Mouse (Mus musculus) R1 (cell line): ENCODE results near the gene St6galnac5.
"Not testable (repeated sequence)": the region's sequence is repeated elsewhere in the genome, so short reads cannot be mapped to it uniquely, and the experiment has no call there.

ENCODE experiments used
- DNase-seq: peaks from one replicate; pipeline ENCODE4 v3.0.0-alpha.2; 2018; ENCODE audit warnings: low read depth, low spot score

St6galnac5 gene

DNA sequence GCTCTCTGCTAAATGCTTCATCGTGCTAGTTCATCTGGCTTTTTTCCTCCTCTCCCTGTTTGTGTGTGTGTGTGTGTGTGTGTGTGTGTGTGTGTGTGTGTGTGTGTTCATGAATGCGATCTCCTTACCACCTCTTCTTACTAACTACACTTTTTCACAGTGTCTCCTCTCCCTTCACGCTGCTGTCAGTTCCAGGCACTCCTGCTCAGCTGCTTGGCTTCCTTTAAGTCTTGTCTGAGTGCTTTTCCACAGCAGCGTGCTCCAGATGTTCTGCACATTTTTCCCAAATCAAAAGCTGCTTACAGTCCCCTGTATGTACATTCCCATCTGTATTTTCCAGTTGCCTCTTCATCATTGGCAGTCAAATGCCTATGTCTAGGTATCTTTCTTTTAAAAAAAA lies 189.0 kb downstream of the St6galnac5 start:
- DNase-seq: no peak

DNA sequence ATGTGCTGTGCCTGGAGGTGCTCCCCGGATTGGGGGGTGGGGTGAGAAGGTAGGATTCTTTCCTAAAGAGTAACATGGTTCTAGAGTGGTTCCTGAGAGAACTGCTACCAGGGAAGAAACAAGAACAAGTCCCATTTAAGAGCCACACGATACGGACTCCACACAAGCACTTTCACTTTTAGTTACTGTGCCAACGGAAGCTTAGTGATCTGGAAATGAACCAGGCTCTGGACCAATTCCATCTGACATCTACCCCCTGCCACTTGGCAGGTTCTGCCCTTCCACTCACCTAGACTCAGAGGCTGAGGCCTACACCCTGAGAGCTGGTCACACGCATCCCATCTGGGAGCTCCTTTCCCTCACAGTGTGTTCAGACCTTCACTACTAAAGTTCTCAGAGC lies 189.4 kb downstream of the St6galnac5 start:
- no peak for DNase-seq

DNA sequence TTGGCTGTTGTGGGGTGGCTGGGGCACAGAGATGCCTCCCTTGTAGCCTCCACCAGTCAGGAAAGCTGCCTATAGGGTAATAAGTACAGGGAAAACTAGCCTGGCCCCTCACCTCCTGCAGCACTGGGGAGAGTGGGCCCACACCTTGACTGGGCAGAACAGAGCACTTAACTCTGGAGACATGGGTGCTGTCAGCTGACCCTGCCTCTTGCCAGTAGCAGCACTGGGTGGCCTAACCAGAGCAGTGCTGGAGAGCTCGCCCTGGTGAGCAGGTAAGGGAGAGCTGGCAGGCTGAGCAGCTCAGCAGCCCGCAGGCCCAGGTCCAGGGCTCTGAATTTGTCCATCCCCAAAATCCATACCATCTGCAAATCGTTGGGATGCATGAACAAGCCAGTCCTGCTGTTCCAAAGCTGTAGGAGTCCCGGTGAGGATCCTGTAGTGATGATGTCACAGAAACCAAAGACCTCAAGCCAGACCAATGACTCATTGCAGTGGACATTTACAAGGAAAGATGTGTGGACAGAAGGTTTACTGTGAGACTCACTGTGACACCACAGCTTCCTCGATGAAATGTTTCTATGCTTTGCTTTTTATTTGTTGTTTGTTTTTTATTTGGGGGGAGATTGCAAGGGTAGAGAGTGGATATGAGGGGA lies 193.6 kb downstream of the St6galnac5 start:
- not testable (repeated sequence) for DNase-seq

DNA sequence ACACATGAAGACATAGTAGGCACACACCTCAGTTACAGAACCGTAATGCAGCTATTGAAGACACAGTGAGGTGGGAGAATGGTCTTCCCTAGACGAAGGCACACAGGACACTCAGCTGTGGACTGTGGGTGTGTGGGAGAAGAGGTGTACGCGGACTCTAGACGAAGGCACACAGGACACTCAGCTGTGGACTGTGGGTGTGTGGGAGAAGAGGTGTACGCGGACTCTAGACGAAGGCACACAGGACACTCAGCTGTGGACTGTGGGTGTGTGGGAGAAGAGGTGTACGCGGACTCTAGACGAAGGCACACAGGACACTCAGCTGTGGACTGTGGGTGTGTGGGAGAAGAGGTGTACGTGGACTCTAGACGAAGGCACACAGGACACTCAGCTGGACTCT lies 197.7 kb downstream of the St6galnac5 start:
- not testable (repeated sequence) for DNase-seq

DNA sequence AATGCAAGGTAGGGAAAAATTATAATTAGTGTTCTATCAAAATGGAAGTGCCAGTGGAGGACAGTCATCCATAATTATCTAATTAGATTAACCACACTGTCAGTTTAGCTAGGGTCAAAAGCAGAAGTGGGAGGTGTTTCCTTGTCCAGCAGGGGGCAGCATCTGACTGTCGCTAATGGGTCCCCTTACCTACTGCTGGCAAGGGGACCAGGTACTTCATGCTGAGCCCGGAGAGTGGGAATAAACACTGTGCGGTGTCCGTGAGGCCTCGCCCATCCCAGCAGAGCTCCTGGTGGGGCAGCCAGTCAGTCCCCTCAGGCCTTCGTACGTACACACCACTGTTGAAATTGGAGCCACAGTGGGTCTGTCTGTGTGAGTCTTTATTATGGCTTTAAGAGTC lies 198.3 kb downstream of the St6galnac5 start:
- DNase-seq: peak; percentile 65

DNA sequence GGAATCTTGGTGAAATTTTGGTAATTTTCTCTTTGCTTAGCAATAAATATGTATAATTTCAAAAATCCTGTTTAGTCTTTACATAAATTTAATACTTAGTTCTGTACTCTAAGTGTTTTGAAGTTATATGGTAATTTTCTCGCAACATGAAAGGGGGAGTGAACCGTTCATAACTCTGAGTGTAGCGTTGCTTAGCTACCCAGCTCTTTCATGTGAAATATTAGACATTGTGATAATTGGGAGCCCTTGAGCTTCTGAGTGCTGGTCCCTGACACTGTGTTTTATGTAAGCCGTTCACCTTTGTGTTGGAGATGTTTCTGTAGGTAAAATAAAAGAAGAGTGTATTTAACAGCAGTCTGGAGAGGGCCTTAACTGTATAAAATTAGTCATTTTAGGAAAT lies 202.2 kb downstream of the St6galnac5 start:
- DNase-seq: no peak

DNA sequence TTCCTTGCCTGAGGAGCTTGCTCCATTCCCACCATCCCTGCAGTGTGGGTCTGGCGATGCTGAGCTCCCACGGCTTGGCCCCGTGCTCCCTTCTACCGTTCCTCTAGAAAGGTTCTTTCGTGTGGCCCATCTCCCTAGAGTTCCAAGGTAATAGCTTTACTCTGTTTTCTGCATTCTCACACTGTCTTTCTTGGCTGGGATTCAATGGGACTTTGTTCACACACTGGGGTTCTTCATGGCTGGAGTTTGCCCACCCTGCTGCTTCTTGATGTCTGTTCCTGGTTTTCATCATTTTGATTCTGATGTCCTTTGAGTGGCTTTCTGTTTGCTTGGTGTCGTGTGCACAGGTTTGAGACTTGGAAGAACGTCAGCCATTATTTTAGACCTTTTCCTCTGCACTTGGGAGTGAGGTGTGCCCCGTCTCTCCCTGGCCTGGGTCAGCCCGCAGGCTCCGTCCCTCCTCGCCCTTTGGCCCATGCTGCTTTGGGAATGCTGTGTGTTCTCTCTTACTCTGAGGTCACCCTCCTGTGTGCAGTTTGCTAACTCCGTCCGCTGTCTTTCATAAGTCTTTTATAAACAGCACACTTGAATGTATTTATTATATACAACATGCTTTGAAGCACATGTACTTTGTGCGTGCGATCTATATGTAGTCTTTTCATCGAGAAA lies 205.0 kb downstream of the St6galnac5 start:
- DNase-seq: no peak

DNA sequence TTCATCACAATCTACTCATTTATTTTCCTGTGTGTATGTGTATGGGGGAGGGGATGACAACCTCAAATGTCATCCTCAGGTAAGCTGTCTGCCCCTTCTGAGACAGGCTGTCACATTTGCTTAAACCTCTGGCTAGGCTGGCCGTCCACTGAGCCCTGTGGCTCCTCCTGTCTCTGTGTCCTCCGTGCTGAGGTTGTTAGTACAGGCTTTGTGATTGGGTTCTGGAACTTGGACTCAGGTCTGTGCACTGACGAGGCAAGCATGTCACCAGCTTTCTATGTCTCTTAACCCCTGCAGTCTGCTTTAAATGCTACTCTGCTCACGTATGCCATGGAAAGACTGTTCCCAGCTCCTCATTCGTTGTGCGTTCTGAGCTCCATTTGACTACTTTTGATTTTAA lies 205.7 kb downstream of the St6galnac5 start:
- DNase-seq: no peak

DNA sequence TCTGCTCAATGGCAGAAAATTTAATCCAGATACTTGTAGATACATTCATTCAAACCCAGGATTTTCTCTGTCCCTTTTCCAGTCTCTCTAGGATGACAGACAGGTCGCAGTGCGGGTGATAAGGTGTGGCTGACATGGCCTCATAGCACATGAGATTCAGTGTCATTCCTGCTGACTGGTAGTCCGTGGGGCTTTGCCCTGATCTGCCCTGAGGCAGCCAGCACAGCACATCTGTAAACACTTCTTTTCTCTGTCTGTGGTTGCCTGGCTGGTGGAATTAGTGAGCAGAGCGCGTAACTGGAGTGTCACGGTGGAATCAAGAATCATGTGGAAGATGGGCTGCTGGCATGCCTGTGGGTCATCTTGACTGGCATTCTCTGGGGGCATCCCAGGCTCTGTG lies 212.0 kb downstream of the St6galnac5 start:
- no peak for DNase-seq

- DNase-seq: no peak
These were observed 214.6 kb downstream of the St6galnac5 start for GRCm38 (mm10) chr3:152767485-152767884.
